Mouse (Mus musculus) lung, embryonic 14.5 days (tissue): ENCODE measurements around the gene Ilf2. TPM values are rescaled to one million over a fixed set of nuclear protein-coding genes. Genes with fewer than 3 reads are reported as not detected.
A peak's percentile ranks its signal among the peaks of the same experiment; 100 is the strongest.

Source experiments
- ATAC-seq: fragments of 200-750 bp; cut with Nextera tagmentation; 2 replicates; pipeline ENCODE4 v1.8.0; 2017; ENCODE audit warnings: mild to moderate bottlenecking, moderate TSS enrichment, moderate library complexity; ENCODE audit not compliant: insufficient read depth
- DNase-seq: peaks from one replicate; pipeline ENCODE4 v3.0.0-alpha.2; 2015
- H3K27ac ChIP-seq: fragments of 300-500 bp; sonication (generic); 2 replicates; pipeline ENCODE4 v1.5.1; 2014; ENCODE audit warnings: low read depth, mild to moderate bottlenecking, moderate library complexity
- H3K27me3 ChIP-seq: fragments of 300-500 bp; sonication (generic); 2 replicates; pipeline ENCODE4 v1.6.1; 2014; ENCODE audit warnings: low read length, control low read depth; ENCODE audit not compliant: insufficient read depth
- H3K36me3 ChIP-seq: fragments of 300-500 bp; sonication (generic); 2 replicates; pipeline ENCODE4 v1.6.1; 2014; ENCODE audit warnings: control low read depth; ENCODE audit not compliant: insufficient read depth
- H3K4me1 ChIP-seq: fragments of 300-500 bp; sonication (generic); 2 replicates; pipeline ENCODE4 v1.6.1; 2014; ENCODE audit warnings: antibody characterized with exemption, control low read depth; ENCODE audit not compliant: insufficient read depth
- H3K4me2 ChIP-seq: fragments of 300-500 bp; sonication (generic); 2 replicates; pipeline ENCODE4 v1.6.1; 2014; ENCODE audit warnings: mild to moderate bottlenecking
- H3K4me3 ChIP-seq: fragments of 300-500 bp; sonication (generic); 2 replicates; pipeline ENCODE4 v1.5.1; 2014; ENCODE audit warnings: low read depth, low read length
- H3K9ac ChIP-seq: fragments of 300-500 bp; sonication (generic); 2 replicates; pipeline ENCODE4 v1.6.1; 2014
- H3K9me3 ChIP-seq: fragments of 300-500 bp; sonication (generic); 2 replicates; pipeline ENCODE4 v1.6.1; 2016; ENCODE audit warnings: low read depth, low read length, control low read depth
- CTCF ChIP-seq: IDR thresholded peaks from 2 replicates; pipeline ENCODE4 v1.5.1; 2016; ENCODE audit warnings: antibody characterized with exemption, low read depth
- WGBS: fragments of 180-500 bp; shearing (Covaris S2); extraction: QIAGEN DNeasy Blood & Tissue Kit; methylation state at CpG from one replicate; pipeline ENCODE4 v1.1.7; 2014; 5-methylcytosine and 5-hydroxymethylcytosine counted together
- polyA plus RNA-seq: library from polyadenylated mRNA; unstranded; fragments of >200 nt; fragmentation: Nextera tagmentation; extraction: Ambion mirVana; gene quantifications from 2 replicates; pipeline ENCODE4 v1.2.1, GENCODE M21; 2014

Ilf2 gene
- polyA plus RNA-seq: 232 and 240 TPM in 2 replicates

- peak within 1 kb of the TSS; percentile 78 for H3K4me2 ChIP-seq
- peak within 1 kb of the TSS; percentile 95 for H3K27ac ChIP-seq
- H3K27me3 ChIP-seq: no peaks in the 10 kb centered on the region
- ATAC-seq (peak; percentile 99), DNase-seq (peak; percentile 99)
- no peaks in the 10 kb centered on the region for H3K9me3 ChIP-seq
- peak within 1 kb of the TSS; percentile 96 for H3K9ac ChIP-seq
- H3K36me3 ChIP-seq: peaks cover 37% of the 10 kb centered on the region
- no peaks in the 10 kb centered on the region for H3K4me1 ChIP-seq
- H3K4me3 ChIP-seq: peak within 1 kb of the TSS; percentile 80
- WGBS: under 1% methylated on average over 45 of the region's 45 CpGs
- peak; percentile 67 for TF ChIP-seq CTCF
These were observed at the start of gene Ilf2 for GRCm38 (mm10) chr3:90475831-90476611. Gene Ilf2 (plus strand): TSS chr3:90476126.

- Histone ChIP-seq H3K4me2 (no peak overlapping the region), H3K27me3 (no peaks in the 10 kb centered on the region), H3K4me1 (peaks cover 16% of the 10 kb centered on the region; the same call in 1 of the 2 replicates), H3K4me3 (no peak overlapping the region), H3K9me3 (no peaks in the 10 kb centered on the region), H3K27ac (no peak overlapping the region), H3K36me3 (peaks cover 24% of the 10 kb centered on the region), H3K9ac (no peak overlapping the region)
- WGBS: 92% methylated on average over 1 of the region's 1 CpGs
- TF ChIP-seq CTCF: no peak
- DNase-seq (no peak), ATAC-seq (no peak)
These were observed 48.4 kb upstream of the Ilf2 start for GRCm38 (mm10) chr3:90427574-90427973.

DNA sequence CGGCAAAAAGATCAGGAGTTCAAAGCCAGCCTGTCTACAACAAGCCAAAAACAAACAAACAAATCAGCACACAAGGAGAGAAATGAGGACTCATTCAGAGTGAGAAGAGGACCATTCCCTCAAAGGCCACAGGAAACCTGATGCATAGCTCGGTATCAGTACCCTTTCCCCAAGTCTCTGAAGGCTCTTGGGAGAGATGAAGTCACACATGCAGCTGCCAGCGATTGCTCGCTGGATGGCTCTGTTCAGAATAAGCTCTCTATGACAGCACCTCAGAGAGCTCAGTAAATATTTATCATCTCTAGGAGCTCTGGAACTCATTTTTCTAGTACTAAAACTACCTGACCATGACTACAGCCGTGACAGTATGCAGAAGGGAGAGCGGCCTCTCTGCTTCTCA lies 47.7 kb upstream of the Ilf2 start:
- peaks cover 16% of the 10 kb centered on the region; the same call in 1 of the 2 replicates for H3K4me1 ChIP-seq
- no peaks in the 10 kb centered on the region for H3K9me3 ChIP-seq
- no peaks in the 10 kb centered on the region for H3K27me3 ChIP-seq
- no peak for TF ChIP-seq CTCF
- H3K36me3 ChIP-seq: peaks cover 18% of the 10 kb centered on the region
- WGBS: 55% methylated on average over 6 of the region's 6 CpGs
- H3K27ac ChIP-seq: no peak overlapping the region
- no peak for ATAC-seq
- H3K4me2 ChIP-seq: no peak overlapping the region
- H3K4me3 ChIP-seq: no peak overlapping the region
- H3K9ac ChIP-seq: no peak overlapping the region
- DNase-seq: no peak

GRCm38 (mm10) chr3:90429576-90429975 lies 46.4 kb upstream of the Ilf2 start:
- Histone ChIP-seq H3K9me3 (no peaks in the 10 kb centered on the region), H3K4me1 (peaks cover 21% of the 10 kb centered on the region; the same call in 1 of the 2 replicates), H3K4me3 (no peak overlapping the region), H3K27ac (no peak overlapping the region), H3K27me3 (no peaks in the 10 kb centered on the region), H3K9ac (no peak overlapping the region), H3K36me3 (peaks cover 10% of the 10 kb centered on the region; the same call in 1 of the 2 replicates), H3K4me2 (no peak overlapping the region)
- TF ChIP-seq CTCF: no peak
- ATAC-seq: no peak
- 75% methylated on average over 3 of the region's 3 CpGs for WGBS
- no peak for DNase-seq

GRCm38 (mm10) chr3:90432348-90432747 lies 43.6 kb upstream of the Ilf2 start:
- TF ChIP-seq CTCF: no peak
- Histone ChIP-seq H3K4me2 (peak overlapping the region; percentile 92), H3K27ac (peak overlapping the region; percentile 96; the same call in 1 of the 2 replicates), H3K27me3 (no peaks in the 10 kb centered on the region), H3K36me3 (no peaks in the 10 kb centered on the region), H3K9me3 (no peaks in the 10 kb centered on the region), H3K4me1 (peaks cover 21% of the 10 kb centered on the region; the same call in 1 of the 2 replicates), H3K4me3 (peak overlapping the region; percentile 68), H3K9ac (peak overlapping the region; percentile 90)
- no peak for DNase-seq
- no peak for ATAC-seq
- 19% methylated on average over 2 of the region's 2 CpGs for WGBS

DNA sequence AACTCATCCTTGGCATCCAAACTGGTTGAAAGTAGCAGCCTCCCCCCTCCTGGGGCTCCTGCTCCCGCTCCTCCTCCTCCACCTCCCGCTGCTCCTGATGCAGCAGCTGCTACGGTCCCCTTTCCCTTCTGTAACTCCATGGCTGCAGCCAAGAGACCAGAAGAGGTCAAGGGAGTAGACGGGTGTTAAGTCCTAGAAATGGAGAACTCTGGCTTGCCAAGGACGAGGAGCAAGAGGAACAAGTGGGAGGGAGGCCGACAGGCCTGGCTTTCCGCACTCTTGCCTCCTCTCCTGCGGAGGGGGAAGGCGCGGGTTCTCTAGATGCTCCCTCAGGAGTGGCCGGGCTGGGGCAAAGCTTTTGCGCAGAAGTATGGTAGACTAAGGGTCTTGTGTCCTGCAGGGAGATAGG lies 43.1 kb upstream of the Ilf2 start:
- ATAC-seq (peak; percentile 28; the same call in 1 of the 2 replicates), DNase-seq (no peak)
- Histone ChIP-seq H3K27me3 (no peaks in the 10 kb centered on the region), H3K9ac (peak overlapping the region; percentile 90), H3K36me3 (no peaks in the 10 kb centered on the region), H3K9me3 (no peaks in the 10 kb centered on the region), H3K4me3 (peak overlapping the region; percentile 68), H3K27ac (peak overlapping the region; percentile 96), H3K4me2 (peak overlapping the region; percentile 92), H3K4me1 (peaks cover 21% of the 10 kb centered on the region; the same call in 1 of the 2 replicates)
- no peak for TF ChIP-seq CTCF
- WGBS: 0% methylated on average over 12 of the region's 12 CpGs

DNA sequence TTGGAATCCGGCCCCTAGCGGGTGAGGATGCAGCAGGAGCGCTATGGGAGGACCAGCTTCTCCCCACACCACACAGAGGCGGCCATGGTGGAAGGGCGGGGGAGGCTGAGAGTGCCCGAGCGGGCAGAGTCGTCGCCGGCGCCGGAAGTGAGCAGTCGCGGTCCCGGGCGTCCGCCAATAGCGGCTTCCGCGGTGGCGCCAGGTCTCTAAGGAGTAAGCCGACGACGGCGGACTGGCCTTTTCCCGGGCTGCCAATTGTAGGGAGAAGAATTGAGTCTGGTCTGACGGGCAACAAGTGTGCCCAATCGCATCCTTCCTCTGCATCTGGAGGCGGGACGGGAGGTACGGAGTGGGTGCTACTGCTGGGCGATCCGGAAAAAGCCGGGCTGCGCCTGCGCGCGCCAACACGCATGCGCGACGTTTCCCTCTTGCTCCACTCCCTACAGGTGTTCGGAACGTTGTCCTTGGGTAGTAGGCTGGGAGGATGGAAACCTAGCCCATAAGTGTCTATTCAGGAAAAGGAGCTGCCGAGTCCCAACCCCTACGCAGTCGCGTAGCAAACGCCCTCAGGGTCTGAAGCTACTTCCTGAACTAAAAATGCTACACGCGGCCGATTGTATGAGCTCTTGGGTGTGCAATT lies 42.4 kb upstream of the Ilf2 start, which contains the start of gene Ints3:
Gene Ints3 (minus strand): TSS at position 242 of the 640 bp plus-strand sequence.
- DNase-seq (peak; percentile 99), ATAC-seq (peak; percentile 100)
- peak within 1 kb of the TSS; percentile 68 for H3K4me3 ChIP-seq
- no peaks in the 10 kb centered on the region for H3K27me3 ChIP-seq
- peaks cover 21% of the 10 kb centered on the region; the same call in 1 of the 2 replicates for H3K4me1 ChIP-seq
- no peaks in the 10 kb centered on the region for H3K36me3 ChIP-seq
- H3K4me2 ChIP-seq: peak within 1 kb of the TSS; percentile 92
- peak within 1 kb of the TSS; percentile 90 for H3K9ac ChIP-seq
- TF ChIP-seq CTCF: no peak
- no peaks in the 10 kb centered on the region for H3K9me3 ChIP-seq
- H3K27ac ChIP-seq: peak within 1 kb of the TSS; percentile 96
- under 1% methylated on average over 52 of the region's 52 CpGs for WGBS
